Mouse (Mus musculus) lung, postnatal 0 days (tissue): ENCODE data around the gene Olfr974.
"Not testable (repeated sequence)": the region's sequence is repeated elsewhere in the genome, so short reads cannot be mapped to it uniquely, and the experiment has no call there.

Experiments
- CTCF ChIP-seq: IDR thresholded peaks from 2 replicates; pipeline ENCODE4 v1.5.1; 2016; ENCODE audit warnings: antibody characterized with exemption, mild to moderate bottlenecking
- EP300 ChIP-seq: IDR thresholded peaks from 2 replicates; pipeline ENCODE4 v1.6.1; 2016; ENCODE audit warnings: antibody characterized with exemption, mild to moderate bottlenecking, control low read depth

GRCm38 (mm10) chr9:39961033-39961432 lies 23.7 kb downstream of the Olfr974 start, which contains the start of gene Olfr976:
- not testable (repeated sequence) for TF ChIP-seq CTCF, EP300
